Mouse (Mus musculus) bone marrow, adult 2 months (tissue): Measurements from ENCODE around the gene Nutf2-ps1. TPM values are rescaled to one million over a fixed set of nuclear protein-coding genes. Genes with fewer than 3 reads are reported as not detected.

Experiments used
- H3K27ac ChIP-seq: fragments of 200-500 bp; 2 replicates; pipeline ENCODE4 v1.5.1; 2012; ENCODE audit warnings: low read depth, mild to moderate bottlenecking, control low read depth, inconsistent platforms, low read length; ENCODE audit not compliant: control insufficient read depth, poor library complexity, insufficient read depth
- H3K4me1 ChIP-seq: fragments of 200-500 bp; 2 replicates; pipeline ENCODE4 v1.6.1; 2011; ENCODE audit warnings: low read length; ENCODE audit not compliant: control insufficient read depth, insufficient read depth
- H3K4me3 ChIP-seq: fragments of 200-500 bp; replicated peaks from 2 replicates; pipeline ENCODE3; 2011; ENCODE audit warnings: mild to moderate bottlenecking, low read depth, low read length, control low read depth; ENCODE audit not compliant: control insufficient read depth
- CTCF ChIP-seq: fragments of 200-500 bp; IDR thresholded peaks from 2 replicates; pipeline ENCODE4 v1.5.1; 2011; ENCODE audit warnings: low read length, control low read depth; ENCODE audit not compliant: control insufficient read depth, insufficient read depth
- POLR2A ChIP-seq: fragments of 200-500 bp; IDR thresholded peaks from 2 replicates; pipeline ENCODE4 v1.6.1; 2011; ENCODE audit warnings: low read depth, mild to moderate bottlenecking, control low read depth, low read length, borderline replicate concordance; ENCODE audit not compliant: control insufficient read depth
- WGBS: fragments of 180-500 bp; shearing (Covaris S2); methylation state at CpG from one replicate; pipeline ENCODE4 v1.1.7; 2018; 5-methylcytosine and 5-hydroxymethylcytosine counted together
- polyA plus RNA-seq: library from polyadenylated mRNA; stranded (reverse); fragments of >200 nt; gene quantifications from 2 replicates; pipeline ENCODE4 v1.2.4, GENCODE M21; 2011; ENCODE audit warnings: low replicate concordance; ENCODE audit not compliant: missing spikeins, insufficient read depth, insufficient read length

Nutf2-ps1 gene
- polyA plus RNA-seq, 1 experiment = 23.5 TPM

- 33% methylated on average over 18 of the region's 18 CpGs for WGBS
- TF ChIP-seq CTCF (no peak), POLR2A (no peak)
Observed at GRCm38 (mm10) chr19:53571501-53572428, 17.1 kb downstream of the Nutf2-ps1 start.

GRCm38 (mm10) chr19:53571056-53571455, 17.8 kb downstream of the Nutf2-ps1 start:
- WGBS = 66% methylated on average over 4 of the region's 4 CpGs
- Histone ChIP-seq H3K27ac (no peak overlapping the region), H3K4me3 (no peak overlapping the region), H3K4me1 (peaks cover 1% of the 10 kb centered on the region; the same call in 1 of the 2 replicates)
- TF ChIP-seq CTCF (no peak), POLR2A (no peak)

More at GRCm38 (mm10) chr19:53571501-53572428, 17.1 kb downstream of the Nutf2-ps1 start:
- no peak overlapping the region for H3K27ac ChIP-seq
- H3K4me1 ChIP-seq = peaks cover 1% of the 10 kb centered on the region; the same call in 1 of the 2 replicates
- no peak overlapping the region for H3K4me3 ChIP-seq

GRCm38 (mm10) chr19:53568553-53568952, 20.3 kb downstream of the Nutf2-ps1 start:
- 55% methylated on average over 3 of the region's 3 CpGs for WGBS
- TF ChIP-seq CTCF (no peak), POLR2A (no peak)
- Histone ChIP-seq H3K4me1 (peaks cover 1% of the 10 kb centered on the region; the same call in 1 of the 2 replicates), H3K27ac (no peak overlapping the region), H3K4me3 (no peak overlapping the region)

DNA sequence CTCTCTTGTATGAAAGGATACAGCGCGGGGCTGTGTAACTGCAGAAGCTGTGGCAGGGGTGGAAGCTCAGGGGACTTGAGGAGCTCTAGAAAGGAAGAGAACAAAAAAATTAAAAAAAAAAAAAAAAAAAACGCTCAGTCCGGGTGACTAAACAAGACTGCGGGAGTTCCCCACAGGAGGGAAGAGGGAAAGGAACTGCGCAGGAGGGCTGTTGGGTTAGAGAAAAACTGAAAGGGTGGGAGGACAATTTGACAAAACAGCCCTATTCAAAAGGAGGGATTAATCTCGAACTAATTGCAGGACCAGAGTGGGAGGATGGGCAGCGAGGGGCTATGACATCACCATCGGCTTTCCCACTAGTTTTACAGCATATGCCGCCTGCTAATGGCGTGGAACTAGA, 21.0 kb downstream of the Nutf2-ps1 start:
- no peak for TF ChIP-seq CTCF
- no peak for TF ChIP-seq POLR2A
- 19% methylated on average over 11 of the region's 11 CpGs for WGBS
- Histone ChIP-seq H3K27ac (no peak overlapping the region), H3K4me1 (peaks cover 1% of the 10 kb centered on the region; the same call in 1 of the 2 replicates), H3K4me3 (no peak overlapping the region)

DNA sequence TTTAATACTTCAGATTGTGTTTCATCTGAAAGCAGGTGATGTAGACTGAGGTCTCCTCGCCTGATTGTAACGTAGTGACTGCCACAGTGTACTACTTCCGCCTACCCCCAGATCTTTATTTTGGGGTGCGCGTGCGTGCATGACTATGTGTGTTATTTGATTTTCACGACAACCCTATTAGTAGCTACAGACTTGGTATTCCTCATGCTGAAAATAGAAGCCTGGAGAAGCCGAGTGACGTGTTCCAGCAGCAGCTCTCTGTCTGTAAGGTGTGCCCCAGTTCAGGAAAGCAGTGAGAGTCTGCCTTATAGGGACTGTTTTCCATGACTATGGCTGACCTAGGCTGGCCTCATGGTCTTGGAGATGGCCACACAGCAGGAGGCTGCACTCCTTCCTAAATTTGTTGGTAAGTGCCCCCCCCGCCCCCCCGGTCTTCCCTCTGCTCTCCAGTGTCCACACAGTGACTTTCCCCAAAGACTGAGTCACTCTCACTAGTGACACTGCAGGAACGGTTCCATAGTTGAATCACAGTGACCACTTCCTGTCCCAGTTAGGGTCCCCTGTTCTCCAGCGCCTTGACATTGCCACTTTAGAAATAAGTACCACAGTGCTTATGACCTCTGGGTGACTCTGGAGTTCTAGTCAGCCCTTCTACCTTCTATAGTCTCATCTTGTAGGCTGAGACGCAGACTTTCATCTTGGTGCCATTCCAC, 23.1 kb downstream of the Nutf2-ps1 start:
- 73% methylated on average over 14 of the region's 14 CpGs for WGBS
- Histone ChIP-seq H3K4me1 (no peaks in the 10 kb centered on the region; the same call in 1 of the 2 replicates), H3K27ac (no peak overlapping the region), H3K4me3 (no peak overlapping the region)
- TF ChIP-seq POLR2A = no peak
- TF ChIP-seq CTCF = no peak

GRCm38 (mm10) chr19:53564174-53564573, 24.7 kb downstream of the Nutf2-ps1 start:
- Histone ChIP-seq H3K27ac (no peak overlapping the region), H3K4me1 (no peaks in the 10 kb centered on the region; the same call in 1 of the 2 replicates), H3K4me3 (no peak overlapping the region)
- no peak for TF ChIP-seq CTCF
- no peak for TF ChIP-seq POLR2A
- WGBS = 55% methylated on average over 4 of the region's 4 CpGs

GRCm38 (mm10) chr19:53560436-53560835, 28.4 kb downstream of the Nutf2-ps1 start:
- WGBS = 88% methylated on average over 3 of the region's 3 CpGs
- no peak overlapping the region for H3K27ac ChIP-seq
- TF ChIP-seq CTCF (no peak), POLR2A (no peak)
- no peak overlapping the region for H3K4me3 ChIP-seq
- H3K4me1 ChIP-seq = no peaks in the 10 kb centered on the region; the same call in none of the 2 replicates
